Mouse (Mus musculus): ENCODE results near the gene Fam71f1. TPM values are rescaled to one million over a fixed set of nuclear protein-coding genes. Genes with fewer than 3 reads are reported as not detected.

The Fam71f1 gene
- polyA plus RNA-seq, 1 experiment from 2014 or later: 0.13 TPM

GRCm38 (mm10) chr6:29378678-29379077, 59.7 kb downstream of the Fam71f1 start:
- H3K27ac ChIP-seq: no peak overlapping the region
- peaks cover 21% of the 10 kb centered on the region for H3K36me3 ChIP-seq
- H3K4me1 ChIP-seq: no peaks in the 10 kb centered on the region
- WGBS: 92% methylated on average over 10 of the region's 10 CpGs
- no peak for ATAC-seq (ENCODE audit: insufficient read depth, low FRiP score, low read depth)
- no peaks in the 10 kb centered on the region for H3K9me3 ChIP-seq
- H3K9ac ChIP-seq: no peak overlapping the region
- H3K4me2 ChIP-seq: no peak overlapping the region
- H3K27me3 ChIP-seq (replicated peaks): no peaks in the 10 kb centered on the region
- no peak overlapping the region for H3K4me3 ChIP-seq (replicated peaks)

DNA sequence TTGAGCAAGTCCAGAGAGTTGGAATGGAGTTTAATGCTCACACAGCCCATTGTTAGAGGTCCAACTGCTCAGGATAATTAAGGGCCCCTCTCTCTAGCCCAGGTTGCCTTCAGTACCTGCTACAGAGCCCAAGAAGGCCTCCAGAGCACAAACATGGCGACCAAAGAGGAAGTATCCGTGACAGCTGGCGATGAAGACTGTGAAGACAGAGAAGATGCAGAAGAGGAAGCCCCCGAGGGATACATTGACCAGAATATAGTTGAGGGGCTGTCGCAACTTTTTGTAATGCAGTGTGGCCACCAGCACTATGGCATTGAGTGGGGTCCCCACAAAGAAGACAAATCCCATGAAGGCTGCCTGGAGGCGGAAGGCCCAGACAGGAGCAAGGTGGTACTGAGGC, 61.0 kb downstream of the Fam71f1 start:
- peaks cover 12% of the 10 kb centered on the region for H3K36me3 ChIP-seq
- H3K4me2 ChIP-seq: no peak overlapping the region
- H3K9ac ChIP-seq: no peak overlapping the region
- H3K27me3 ChIP-seq (replicated peaks): no peaks in the 10 kb centered on the region
- WGBS: 91% methylated on average over 6 of the region's 6 CpGs
- no peak overlapping the region for H3K4me3 ChIP-seq (replicated peaks)
- no peak for ATAC-seq (ENCODE audit: insufficient read depth, low FRiP score, low read depth)
- no peak overlapping the region for H3K27ac ChIP-seq
- no peaks in the 10 kb centered on the region for H3K4me1 ChIP-seq
- no peaks in the 10 kb centered on the region for H3K9me3 ChIP-seq

DNA sequence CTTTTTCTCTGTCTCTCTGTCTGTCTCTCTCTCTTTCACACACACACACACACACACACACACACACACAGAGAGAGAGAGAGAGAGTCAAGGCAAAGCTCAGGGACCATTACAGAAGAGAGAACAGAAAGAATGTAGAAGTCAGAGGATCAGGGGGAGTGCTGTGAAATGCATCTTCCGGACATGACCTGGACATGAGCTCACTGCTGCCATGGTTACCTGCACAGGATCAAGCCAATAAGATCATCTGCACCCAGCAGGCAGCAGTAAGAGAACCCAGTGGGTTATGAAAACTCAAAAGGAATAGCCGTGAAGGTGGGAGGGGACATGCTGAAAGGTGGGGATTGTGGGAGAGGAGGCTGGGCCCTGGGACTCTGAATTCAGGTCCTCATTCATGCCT, 63.5 kb downstream of the Fam71f1 start:
- no peak for ATAC-seq (ENCODE audit: insufficient read depth, low FRiP score, low read depth)
- H3K9me3 ChIP-seq: no peaks in the 10 kb centered on the region
- H3K27ac ChIP-seq: no peak overlapping the region
- 51% methylated on average over 2 of the region's 2 CpGs for WGBS
- no peaks in the 10 kb centered on the region for H3K27me3 ChIP-seq (replicated peaks)
- H3K4me3 ChIP-seq (replicated peaks): no peak overlapping the region
- no peak overlapping the region for H3K4me2 ChIP-seq
- H3K4me1 ChIP-seq: no peaks in the 10 kb centered on the region
- H3K9ac ChIP-seq: no peak overlapping the region
- H3K36me3 ChIP-seq: no peaks in the 10 kb centered on the region

Other genes starting within 250 kb of the Fam71f1 start
- 27.6 and 28.1 TPM in 2 replicates for gene Rbm28, start 154.1 kb upstream of the Fam71f1 start, polyA plus RNA-seq (2015; fragmentation: Nextera tagmentation; extraction: Ambion mirVana)
- 0.58 and 0.68 TPM in 2 replicates for gene Prrt4, start 139.6 kb upstream of the Fam71f1 start, polyA plus RNA-seq (2015; fragmentation: Nextera tagmentation; extraction: Ambion mirVana)
- gene Impdh1, start 102.8 kb upstream of the Fam71f1 start, polyA plus RNA-seq (2015; fragmentation: Nextera tagmentation; extraction: Ambion mirVana): 45.8 and 46.0 TPM in 2 replicates
- 34.6 and 37.4 TPM in 2 replicates for gene Hilpda, start 46.7 kb upstream of the Fam71f1 start, polyA plus RNA-seq (2015; fragmentation: Nextera tagmentation; extraction: Ambion mirVana)
- 0.27 and 0.44 TPM in 2 replicates for gene Fam71f2, start 39.5 kb upstream of the Fam71f1 start, polyA plus RNA-seq (2015; fragmentation: Nextera tagmentation; extraction: Ambion mirVana)
- gene Calu, start 28.9 kb downstream of the Fam71f1 start, polyA plus RNA-seq (2015; fragmentation: Nextera tagmentation; extraction: Ambion mirVana): 327 and 341 TPM in 2 replicates
- gene Opn1sw, start 69.3 kb downstream of the Fam71f1 start, polyA plus RNA-seq (2015; fragmentation: Nextera tagmentation; extraction: Ambion mirVana): 0.30 and 0.43 TPM in 2 replicates
- 12.2 and 12.4 TPM in 2 replicates for gene Ccdc136, start 77.2 kb downstream of the Fam71f1 start, polyA plus RNA-seq (2015; fragmentation: Nextera tagmentation; extraction: Ambion mirVana)
- gene Flnc, start 114.1 kb downstream of the Fam71f1 start, polyA plus RNA-seq (2015; fragmentation: Nextera tagmentation; extraction: Ambion mirVana): 12.1 and 13.6 TPM in 2 replicates
- 244 and 256 TPM in 2 replicates for gene Atp6v1f, start 148.6 kb downstream of the Fam71f1 start, polyA plus RNA-seq (2015; fragmentation: Nextera tagmentation; extraction: Ambion mirVana)
- gene Atp6v1fnb, start 152.3 kb downstream of the Fam71f1 start, polyA plus RNA-seq (2015; fragmentation: Nextera tagmentation; extraction: Ambion mirVana): 0.24 TPM in 1 of 2 replicates, not detected in the other
- 20.3 and 20.7 TPM in 2 replicates for gene Kcp, start 188.8 kb downstream of the Fam71f1 start, polyA plus RNA-seq (2015; fragmentation: Nextera tagmentation; extraction: Ambion mirVana)
- gene Irf5, start 207.5 kb downstream of the Fam71f1 start, polyA plus RNA-seq (2015; fragmentation: Nextera tagmentation; extraction: Ambion mirVana): 8.9 and 11.1 TPM in 2 replicates

All from stomach, embryonic 15.5 days (tissue).